Mouse (Mus musculus) brain, embryonic 14.5 days (tissue): ENCODE results near the gene Sfxn1. TPM values are rescaled to one million over a fixed set of nuclear protein-coding genes. Genes with fewer than 3 reads are reported as not detected.

Experiments
- DNase-seq: peaks from one replicate; pipeline ENCODE4 v3.0.0-alpha.2; 2011; ENCODE audit warnings: low read depth
- CTCF ChIP-seq: fragments of 200-500 bp; IDR thresholded peaks from 2 replicates; pipeline ENCODE4 v1.5.1; 2012; ENCODE audit warnings: inconsistent platforms, mild to moderate bottlenecking, moderate library complexity, borderline replicate concordance; ENCODE audit not compliant: insufficient read depth, insufficient read length; ENCODE audit errors: extremely low read depth
- POLR2A ChIP-seq: fragments of 200-500 bp; IDR thresholded peaks from 2 replicates; pipeline ENCODE4 v1.6.1; 2012; ENCODE audit warnings: mild to moderate bottlenecking, inconsistent platforms, borderline replicate concordance; ENCODE audit not compliant: poor library complexity, insufficient read depth, insufficient read length, severe bottlenecking; ENCODE audit errors: extremely low read depth
- polyA plus RNA-seq: library from polyadenylated mRNA; depleted of rRNA; stranded (reverse); fragments of >200 nt; gene quantifications from 2 replicates; pipeline ENCODE4 v1.2.3, GENCODE M21; 2012; rRNA removed

Sfxn1 gene
- 49.1 and 62.2 TPM in 2 replicates for polyA plus RNA-seq

- DNase-seq, result peak; percentile 89
- TF ChIP-seq CTCF, result no peak
- TF ChIP-seq POLR2A, result peak; percentile 80
These were observed at the start of gene Sfxn1 for GRCm38 (mm10) chr13:54071606-54072331. Gene Sfxn1 (plus strand): TSS chr13:54071869.

GRCm38 (mm10) chr13:54023311-54023710, 48.4 kb upstream of the Sfxn1 start:
- peak; percentile 73 for DNase-seq
- TF ChIP-seq CTCF (no peak), POLR2A (no peak)

DNA sequence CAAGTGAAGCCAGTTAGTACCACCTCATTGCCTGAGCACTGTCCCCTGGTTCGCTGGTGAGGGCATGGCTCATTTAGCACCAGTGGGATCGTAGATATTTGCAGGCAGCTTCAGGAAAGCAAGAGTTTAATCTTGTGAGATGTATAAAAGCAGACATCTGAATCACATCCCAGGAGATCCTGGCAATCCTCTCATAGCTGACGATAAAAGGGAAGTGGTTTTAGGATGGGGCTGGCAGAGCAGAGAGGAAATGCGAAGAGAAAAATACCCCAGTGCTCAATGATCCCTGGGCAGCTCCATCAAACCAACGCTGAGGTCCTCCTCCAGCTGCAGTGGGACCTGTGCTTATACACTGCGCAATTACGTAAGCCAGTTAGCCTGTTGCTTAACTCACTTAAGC, 44.6 kb upstream of the Sfxn1 start:
- TF ChIP-seq POLR2A (no peak), CTCF (no peak)
- no peak for DNase-seq

DNA sequence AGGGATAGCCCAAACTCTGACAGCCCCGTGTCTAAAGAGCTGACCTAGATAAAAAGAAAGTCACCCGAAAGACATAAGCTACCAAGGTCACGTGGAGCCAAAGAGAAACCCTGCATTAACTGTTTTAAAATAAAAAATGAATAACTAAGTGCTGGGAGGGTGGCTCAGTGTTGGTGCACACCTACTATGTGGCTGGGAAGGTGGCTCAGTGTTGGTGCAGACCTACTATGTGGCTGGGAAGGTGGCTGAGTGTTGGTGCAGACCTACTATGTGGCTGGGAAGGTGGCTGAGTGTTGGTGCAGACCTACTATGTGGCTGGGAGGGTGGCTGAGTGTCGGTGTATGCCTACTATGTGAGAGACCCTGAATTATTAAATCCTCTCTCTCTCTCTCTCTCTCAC, 38.0 kb upstream of the Sfxn1 start:
- no peak for TF ChIP-seq CTCF
- no peak for TF ChIP-seq POLR2A
- DNase-seq, result no peak

DNA sequence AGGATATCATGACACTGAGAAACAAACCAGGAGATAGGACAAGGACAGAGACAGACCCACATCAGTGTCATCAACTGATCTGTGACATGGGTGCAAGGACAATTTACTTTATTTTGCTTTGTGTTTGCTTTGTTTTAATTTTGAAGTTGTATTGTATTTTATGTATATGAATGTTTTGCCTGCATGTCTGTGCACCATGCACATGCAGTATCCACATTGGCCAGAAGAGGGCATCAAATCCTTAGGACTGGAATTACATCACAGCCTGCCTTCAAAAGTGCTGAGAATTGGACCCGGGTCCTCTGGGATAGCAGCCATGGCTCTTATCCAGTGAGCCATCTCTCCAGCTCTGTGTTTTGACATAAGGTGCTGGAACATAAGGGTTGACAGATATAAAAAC, 36.1 kb upstream of the Sfxn1 start:
- DNase-seq, result no peak
- TF ChIP-seq CTCF (peak; percentile 29; the same call in 1 of the 2 replicates), POLR2A (no peak)

DNA sequence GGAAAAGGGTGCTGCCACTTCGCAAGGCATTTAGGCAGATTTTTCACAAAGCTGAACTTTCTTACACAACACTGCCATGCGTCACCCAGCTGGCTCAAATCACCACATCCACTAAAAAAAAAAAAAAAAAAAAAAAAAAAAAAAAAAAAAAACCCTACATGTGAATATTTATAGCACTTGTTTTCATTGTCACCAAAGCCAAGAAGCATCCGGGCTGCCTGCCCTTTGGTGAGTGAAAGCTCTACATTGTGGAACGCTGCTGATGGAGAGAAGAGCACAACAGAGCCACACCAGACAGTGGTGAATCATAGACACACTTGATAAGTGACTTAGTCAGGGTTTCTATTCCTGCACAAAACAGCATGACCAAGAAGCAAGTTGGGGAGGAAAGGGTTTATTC, 33.7 kb upstream of the Sfxn1 start:
- DNase-seq, result no peak
- TF ChIP-seq POLR2A, result no peak
- no peak for TF ChIP-seq CTCF

DNA sequence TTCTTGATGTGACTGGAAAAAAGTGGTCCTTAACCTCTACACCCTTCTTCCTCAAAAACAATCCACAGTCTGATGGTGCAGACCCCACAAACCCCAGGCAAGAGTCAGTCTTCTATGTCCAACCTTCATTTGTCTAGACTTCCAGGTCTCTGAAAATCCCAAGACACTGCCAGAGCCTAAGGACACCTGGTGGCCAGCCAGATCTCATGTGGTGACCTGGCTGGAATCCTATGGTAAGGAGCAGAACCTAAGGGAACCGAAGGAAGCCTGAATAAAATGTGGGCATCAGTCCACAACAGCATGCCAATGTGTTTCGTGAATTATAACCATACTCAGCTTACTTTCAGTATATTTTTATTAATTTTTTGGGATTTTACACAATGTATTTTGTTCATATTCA, 31.4 kb upstream of the Sfxn1 start:
- TF ChIP-seq POLR2A (no peak), CTCF (no peak)
- DNase-seq, result no peak

DNA sequence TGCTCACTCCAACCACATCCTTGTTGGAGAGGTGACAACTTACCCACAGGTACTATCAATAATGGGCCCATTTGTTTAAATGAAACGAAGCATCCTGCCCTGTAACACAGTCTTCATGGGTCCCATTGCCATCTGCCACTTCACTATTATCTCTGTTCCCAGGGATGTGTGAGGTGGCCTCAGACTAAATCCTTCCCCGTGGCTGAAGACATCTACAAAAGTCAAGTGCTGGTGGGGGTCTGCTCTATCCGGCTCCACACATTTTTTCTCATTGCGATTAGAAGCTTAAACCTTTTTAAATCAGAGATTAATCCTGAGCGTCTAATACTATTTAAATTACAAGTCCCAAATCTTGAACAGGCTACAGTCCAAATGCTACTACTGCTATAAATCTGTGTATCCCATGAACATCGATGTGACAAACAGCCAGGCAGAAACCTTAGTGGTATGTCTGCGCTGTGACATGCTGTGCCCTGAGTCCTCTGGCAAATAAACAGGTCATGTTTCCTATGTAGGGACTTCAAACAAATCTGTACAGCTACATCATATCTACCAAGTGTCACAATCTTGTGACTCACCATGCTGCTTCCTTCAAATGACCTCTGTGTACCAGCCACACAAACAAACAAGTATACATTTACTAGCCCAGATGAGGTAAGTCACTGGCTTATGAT, 22.9 kb upstream of the Sfxn1 start:
- DNase-seq, result peak; percentile 49
- TF ChIP-seq POLR2A, result no peak
- no peak for TF ChIP-seq CTCF

DNA sequence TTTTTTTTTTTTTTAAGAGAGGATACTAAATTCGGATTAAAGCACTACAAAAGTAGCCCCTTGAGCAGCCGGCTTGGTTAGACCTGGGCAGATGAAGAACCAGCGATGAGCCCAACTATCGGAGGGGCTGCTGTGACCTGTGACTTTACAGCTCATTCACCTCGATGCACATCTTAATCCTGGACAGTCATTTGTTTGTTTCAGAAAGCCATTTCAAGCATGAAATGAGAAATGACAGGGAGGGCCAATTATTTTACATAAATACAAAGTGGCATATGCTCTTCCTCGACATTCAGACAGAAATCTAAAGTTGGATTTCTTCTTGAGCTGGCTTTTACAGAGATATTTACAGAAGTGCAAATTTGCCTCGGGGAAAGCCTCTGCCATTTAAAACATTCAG, 20.0 kb upstream of the Sfxn1 start:
- no peak for TF ChIP-seq CTCF
- no peak for TF ChIP-seq POLR2A
- no peak for DNase-seq

GRCm38 (mm10) chr13:54054962-54055361, 16.7 kb upstream of the Sfxn1 start:
- TF ChIP-seq CTCF (no peak), POLR2A (no peak)
- DNase-seq, result peak; percentile 37

DNA sequence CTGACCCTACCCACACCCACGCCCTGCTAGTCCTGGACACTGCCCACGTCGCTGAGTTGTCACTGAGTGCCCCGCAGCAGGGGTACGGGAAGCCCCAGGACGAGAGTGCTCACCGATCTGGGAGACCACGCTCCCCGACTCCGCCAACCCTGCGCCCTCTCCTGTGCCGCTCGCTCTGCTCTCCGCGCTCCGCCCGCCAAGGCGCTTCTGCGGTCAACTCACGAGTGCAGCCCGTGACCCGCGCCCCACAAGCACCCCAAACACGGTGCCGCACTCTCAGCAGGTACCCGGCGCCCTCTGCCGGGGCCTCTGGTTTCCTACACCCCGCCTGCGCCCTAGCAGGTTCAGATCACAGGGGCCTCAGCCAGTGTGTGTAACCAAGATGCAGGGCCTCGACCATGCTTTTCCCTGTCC, 16.2 kb upstream of the Sfxn1 start, which contains the start of gene Drd1:
Gene Drd1 (minus strand): TSS at position 258 of the 414 bp plus-strand sequence.
- TF ChIP-seq POLR2A (no peak), CTCF (peak; percentile 81)
- DNase-seq, result peak; percentile 76
